Mouse (Mus musculus) midbrain, embryonic 10.5 days (tissue): ENCODE measurements around the gene Znhit3. TPM values are rescaled to one million over a fixed set of nuclear protein-coding genes. Genes with fewer than 3 reads are reported as not detected.
"Not testable (repeated sequence)": the region's sequence is repeated elsewhere in the genome, so short reads cannot be mapped to it uniquely, and the experiment has no call there.

ENCODE experiments used
- DNase-seq: peaks from one replicate; pipeline ENCODE4 v3.0.0-alpha.2; 2017; ENCODE audit warnings: low spot score
- H3K27ac ChIP-seq: fragments of 300-500 bp; sonication (generic); replicated peaks from 2 replicates; pipeline ENCODE4 v1.5.1; 2016; ENCODE audit warnings: mild to moderate bottlenecking
- H3K27me3 ChIP-seq: fragments of 300-500 bp; sonication (generic); 2 replicates; pipeline ENCODE4 v1.6.1; 2016; ENCODE audit warnings: low read depth, mild to moderate bottlenecking; ENCODE audit not compliant: poor library complexity, severe bottlenecking
- H3K36me3 ChIP-seq: fragments of 300-500 bp; sonication (generic); 2 replicates; pipeline ENCODE4 v1.6.1; 2016; ENCODE audit warnings: mild to moderate bottlenecking, moderate library complexity
- H3K4me1 ChIP-seq: fragments of 300-500 bp; sonication (generic); 2 replicates; pipeline ENCODE4 v1.6.1; 2016
- H3K4me3 ChIP-seq: fragments of 300-500 bp; sonication (generic); 2 replicates; pipeline ENCODE4 v1.5.1; 2016; ENCODE audit warnings: mild to moderate bottlenecking, moderate library complexity
- H3K9me3 ChIP-seq: fragments of 300-500 bp; sonication (generic); replicated peaks from 2 replicates; pipeline ENCODE4 v1.6.1; 2016; ENCODE audit warnings: mild to moderate bottlenecking
- WGBS: fragments of 180-500 bp; shearing (Covaris S2); methylation state at CpG from one replicate; pipeline ENCODE4 v1.1.7; 2016; 5-methylcytosine and 5-hydroxymethylcytosine counted together
- polyA plus RNA-seq: library from polyadenylated mRNA; unstranded; fragments of >200 nt; fragmentation: Nextera tagmentation; extraction: Ambion mirVana; gene quantifications from 2 replicates; pipeline ENCODE4 v1.2.1, GENCODE M21; 2016

Znhit3 gene
- polyA plus RNA-seq, 1 experiment from 2014 or later = 91.7 TPM

DNA sequence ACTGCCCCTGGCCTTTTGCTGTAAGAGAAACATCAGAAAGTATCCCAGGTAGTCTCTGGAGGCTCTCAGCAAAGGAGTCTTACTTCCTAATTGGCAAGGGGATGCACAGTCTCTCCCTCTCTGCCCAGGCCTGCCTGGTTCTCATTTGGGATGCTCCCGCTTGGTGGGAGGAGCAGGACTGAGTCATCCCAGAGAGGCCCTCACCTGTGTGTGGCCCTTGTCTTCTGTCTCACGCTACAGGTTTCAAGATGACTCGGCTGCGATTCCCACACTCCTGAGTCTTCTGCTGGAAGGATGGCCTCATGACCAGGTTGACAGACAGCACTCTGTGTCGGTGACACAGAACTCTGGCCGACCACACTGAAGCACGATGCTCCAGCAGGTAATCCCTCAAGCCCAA is 33.8 kb downstream of the Znhit3 start:
- WGBS = 92% methylated on average over 7 of the region's 7 CpGs

DNA sequence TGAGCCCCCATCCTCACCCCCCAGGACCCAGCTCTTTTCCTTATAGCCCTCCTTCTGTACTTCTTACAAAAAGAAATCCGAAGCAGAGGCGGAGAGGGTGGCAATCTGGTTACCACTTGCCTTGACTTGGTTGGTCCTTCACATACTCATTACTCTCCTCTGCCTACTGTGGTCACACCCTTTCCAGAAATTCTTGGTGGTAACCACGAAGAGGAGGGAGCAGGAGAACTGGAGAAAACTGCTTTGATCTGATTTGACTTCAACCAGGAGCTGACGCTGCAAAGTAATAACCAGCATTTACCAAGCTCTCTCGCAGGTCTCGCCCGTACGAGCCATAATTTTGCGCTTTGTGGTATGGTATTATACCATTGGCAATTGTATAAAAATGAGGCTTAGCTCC is 35.2 kb downstream of the Znhit3 start:
- Histone ChIP-seq H3K4me3 (peak overlapping the region; percentile 63), H3K4me1 (peaks cover 24% of the 10 kb centered on the region), H3K27ac (peak overlapping the region; percentile 92), H3K36me3 (peaks cover 63% of the 10 kb centered on the region), H3K9me3 (no peaks in the 10 kb centered on the region), H3K27me3 (no peaks in the 10 kb centered on the region)
- no peak for DNase-seq
- 64% methylated on average over 9 of the region's 9 CpGs for WGBS

More for the DNA sequence above, 33.8 kb downstream of the Znhit3 start:
- no peak overlapping the region for H3K27ac ChIP-seq
- peaks cover 24% of the 10 kb centered on the region for H3K4me1 ChIP-seq
- no peaks in the 10 kb centered on the region for H3K27me3 ChIP-seq
- no peak overlapping the region for H3K4me3 ChIP-seq
- H3K9me3 ChIP-seq = no peaks in the 10 kb centered on the region
- peaks cover 63% of the 10 kb centered on the region for H3K36me3 ChIP-seq
- peak; percentile 8 for DNase-seq

DNA sequence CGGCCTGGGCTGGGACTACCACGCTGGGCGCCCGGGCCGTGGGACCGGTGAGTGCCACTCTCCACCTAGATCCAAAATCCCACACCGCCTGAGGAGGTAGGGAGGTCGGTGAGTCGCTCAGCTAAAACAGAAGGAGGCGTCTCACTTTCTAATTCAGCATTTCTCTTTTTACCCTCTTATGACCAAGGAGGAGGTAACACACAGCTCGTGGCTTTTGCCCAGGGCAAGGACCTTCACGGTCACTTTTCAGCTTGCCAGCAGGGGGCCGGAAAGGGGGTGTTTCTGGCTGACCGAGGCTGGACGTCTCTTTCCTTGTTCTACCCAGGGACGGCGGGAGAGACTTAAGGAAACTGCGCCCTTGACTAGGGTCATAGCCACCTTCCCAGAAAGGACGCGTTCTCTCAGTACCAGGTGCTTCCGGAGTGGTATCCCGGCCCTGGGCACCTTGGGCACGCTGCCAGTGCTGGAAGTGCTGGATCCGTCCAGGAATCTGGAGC is 35.7 kb downstream of the Znhit3 start:
- Histone ChIP-seq H3K27ac (peak overlapping the region; percentile 92), H3K36me3 (peaks cover 58% of the 10 kb centered on the region), H3K4me3 (peak overlapping the region; percentile 63), H3K27me3 (no peaks in the 10 kb centered on the region), H3K9me3 (no peaks in the 10 kb centered on the region), H3K4me1 (peaks cover 24% of the 10 kb centered on the region)
- peak; percentile 81 for DNase-seq
- WGBS = under 1% methylated on average over 24 of the region's 24 CpGs

DNA sequence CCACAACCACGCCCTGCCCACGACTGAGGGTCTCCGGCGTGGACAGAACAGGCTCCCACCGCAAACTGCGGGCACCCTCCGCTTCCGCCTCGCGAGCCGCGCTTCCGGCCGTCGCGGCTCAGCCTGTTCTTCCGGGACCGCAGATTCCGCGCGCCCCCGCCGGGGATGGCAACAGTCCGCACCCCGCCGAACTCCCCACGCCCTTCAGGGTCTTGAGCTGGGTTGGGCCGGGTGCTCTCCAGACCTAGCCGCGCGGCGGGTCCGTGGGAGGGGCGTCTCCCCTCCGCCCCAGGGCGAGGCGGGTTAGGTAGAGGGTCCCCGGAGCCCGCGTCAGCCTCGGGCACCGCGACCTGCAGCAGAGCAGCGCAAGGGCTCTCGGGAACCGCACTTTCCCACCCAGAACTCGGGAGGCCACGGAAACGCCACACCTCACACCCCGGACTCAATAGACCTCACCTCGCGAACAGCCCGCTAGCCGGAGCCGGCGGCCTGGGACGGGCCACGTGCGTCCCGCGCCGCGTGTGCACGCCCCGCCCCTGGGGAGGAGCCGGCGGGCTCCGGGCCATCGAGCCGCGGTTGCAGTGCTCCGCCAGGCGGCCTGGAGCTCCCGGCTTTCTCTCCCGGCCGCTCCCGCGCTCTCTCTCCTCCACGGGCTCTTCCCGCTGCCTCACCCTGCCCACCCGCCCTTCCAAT is 36.2 kb downstream of the Znhit3 start, which contains the start of the genes Myo19 and Pigw:
Gene Myo19, plus strand, starts transcription at position 377 of the 693 bp plus-strand sequence.
Gene Pigw, minus strand, starts transcription at position 514 of the 693 bp plus-strand sequence.
- Histone ChIP-seq H3K9me3 (no peaks in the 10 kb centered on the region), H3K36me3 (peaks cover 52% of the 10 kb centered on the region)
- WGBS = under 1% methylated on average over 81 of the region's 81 CpGs

DNA sequence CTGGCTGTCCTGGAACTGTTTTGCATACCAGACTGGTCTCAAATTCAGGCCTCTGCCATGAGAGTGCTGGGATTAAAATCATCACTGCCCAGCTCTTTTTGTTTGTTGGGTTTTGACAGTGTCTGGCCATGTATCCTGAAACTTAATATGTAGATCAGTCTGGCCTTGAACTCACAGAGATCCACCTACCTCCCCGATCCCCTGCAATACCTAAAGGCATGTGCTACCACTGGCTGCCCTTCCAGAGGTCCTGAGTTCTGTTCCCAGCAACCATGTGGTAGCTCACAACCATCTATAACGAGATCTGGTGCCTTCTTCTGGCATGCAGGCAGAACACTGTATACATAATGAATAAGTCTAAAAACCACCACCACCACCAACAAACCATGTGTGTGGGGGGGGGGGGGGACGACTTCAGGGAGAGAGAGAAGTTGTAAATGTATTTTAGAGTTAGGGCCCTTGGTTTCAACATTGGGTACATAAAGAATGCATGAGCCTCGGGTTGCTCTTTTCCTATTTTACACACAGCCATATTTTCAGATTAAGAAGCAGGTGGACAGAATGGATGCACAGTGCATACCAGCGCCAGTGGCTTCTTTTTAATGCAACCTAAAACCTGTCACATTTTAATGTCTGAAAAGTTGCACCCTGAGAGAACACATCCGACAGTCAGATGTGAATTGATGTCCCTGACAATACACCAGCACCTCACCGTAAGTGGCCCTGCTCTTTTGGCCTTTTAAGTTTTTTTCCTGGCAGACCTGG is 37.0 kb downstream of the Znhit3 start:
- Histone ChIP-seq H3K36me3 (peaks cover 45% of the 10 kb centered on the region), H3K9me3 (no peaks in the 10 kb centered on the region), H3K4me3 (peak overlapping the region; percentile 63), H3K27ac (peak overlapping the region; percentile 92), H3K27me3 (no peaks in the 10 kb centered on the region), H3K4me1 (peaks cover 24% of the 10 kb centered on the region)
- 29% methylated on average over 7 of the region's 7 CpGs for WGBS
- DNase-seq = no peak

More for the DNA sequence above, 36.2 kb downstream of the Znhit3 start, which contains the start of the genes Myo19 and Pigw:
- DNase-seq = peak; percentile 64
- peak within 1 kb of the TSS; percentile 92 for H3K27ac ChIP-seq
- H3K4me3 ChIP-seq = peak within 1 kb of the TSS; percentile 63
- no peaks in the 10 kb centered on the region for H3K27me3 ChIP-seq
- H3K4me1 ChIP-seq = peaks cover 24% of the 10 kb centered on the region

DNA sequence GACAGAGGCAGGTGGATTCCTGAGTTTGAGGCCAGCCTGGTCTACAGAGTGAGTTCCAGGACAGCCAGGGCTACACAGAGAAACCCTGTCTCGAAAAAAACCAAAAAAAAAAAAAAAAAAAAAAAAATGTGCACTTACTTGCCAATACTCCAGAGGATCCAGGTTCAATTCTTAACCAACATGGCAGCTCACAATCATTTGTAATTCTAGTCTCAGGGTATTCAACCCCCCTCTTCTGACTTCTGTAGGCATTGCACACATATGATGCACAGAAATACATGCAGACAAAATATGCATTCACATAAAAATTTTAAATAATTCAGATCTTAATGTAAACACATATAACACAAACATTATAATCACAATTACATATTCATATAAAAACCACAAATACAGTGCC is 40.1 kb downstream of the Znhit3 start:
- peaks cover 27% of the 10 kb centered on the region for H3K4me1 ChIP-seq
- 75% methylated on average over 1 of the region's 1 CpGs for WGBS
- H3K27me3 ChIP-seq = not testable (repeated sequence)

DNA sequence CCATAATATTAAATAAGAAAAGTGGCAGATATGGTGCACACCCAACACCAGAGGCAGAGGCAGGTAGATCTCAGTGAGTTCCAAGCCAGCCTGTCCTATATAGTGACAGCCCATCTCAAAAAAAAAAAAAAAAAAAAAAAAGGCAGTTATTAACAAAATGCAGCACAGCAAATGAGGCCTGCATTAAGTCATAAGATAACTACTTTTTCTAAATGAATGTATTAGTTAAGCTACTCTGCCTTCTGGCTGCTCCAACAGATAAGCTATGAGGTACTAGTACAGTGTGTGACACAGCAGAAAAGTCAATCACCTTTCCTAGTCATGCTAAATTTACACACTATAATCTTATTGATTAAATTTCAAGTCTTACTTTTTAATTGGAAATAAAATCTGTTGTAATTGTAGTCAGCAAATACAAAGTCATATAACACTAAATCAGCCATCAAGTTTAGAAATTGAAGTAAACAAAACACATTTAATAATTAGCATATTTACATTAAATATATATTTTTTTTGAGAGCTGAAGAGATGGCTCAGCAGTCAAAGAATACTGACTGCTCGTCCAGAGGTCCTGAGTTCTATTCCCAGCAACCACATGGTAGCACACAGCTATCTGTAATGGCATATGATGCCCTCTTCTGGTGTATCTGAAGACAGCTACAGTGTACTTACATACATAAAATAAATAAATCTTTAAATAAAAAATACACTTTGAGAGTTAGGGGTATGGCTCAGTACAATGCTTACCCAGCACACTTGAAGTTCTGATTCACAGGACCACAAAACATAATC is 42.9 kb downstream of the Znhit3 start:
- H3K4me3 ChIP-seq = no peak overlapping the region
- WGBS = 76% methylated on average over 1 of the region's 1 CpGs
- H3K36me3 ChIP-seq = peaks cover 22% of the 10 kb centered on the region
- no peaks in the 10 kb centered on the region for H3K9me3 ChIP-seq
- H3K27ac ChIP-seq = no peak overlapping the region
- H3K27me3 ChIP-seq = no peaks in the 10 kb centered on the region
- H3K4me1 ChIP-seq = peaks cover 23% of the 10 kb centered on the region
- no peak for DNase-seq

More for the DNA sequence above, 40.1 kb downstream of the Znhit3 start:
- not testable (repeated sequence) for DNase-seq, H3K9me3 ChIP-seq, H3K4me3 ChIP-seq, H3K27ac ChIP-seq
- peaks cover 22% of the 10 kb centered on the region for H3K36me3 ChIP-seq

DNA sequence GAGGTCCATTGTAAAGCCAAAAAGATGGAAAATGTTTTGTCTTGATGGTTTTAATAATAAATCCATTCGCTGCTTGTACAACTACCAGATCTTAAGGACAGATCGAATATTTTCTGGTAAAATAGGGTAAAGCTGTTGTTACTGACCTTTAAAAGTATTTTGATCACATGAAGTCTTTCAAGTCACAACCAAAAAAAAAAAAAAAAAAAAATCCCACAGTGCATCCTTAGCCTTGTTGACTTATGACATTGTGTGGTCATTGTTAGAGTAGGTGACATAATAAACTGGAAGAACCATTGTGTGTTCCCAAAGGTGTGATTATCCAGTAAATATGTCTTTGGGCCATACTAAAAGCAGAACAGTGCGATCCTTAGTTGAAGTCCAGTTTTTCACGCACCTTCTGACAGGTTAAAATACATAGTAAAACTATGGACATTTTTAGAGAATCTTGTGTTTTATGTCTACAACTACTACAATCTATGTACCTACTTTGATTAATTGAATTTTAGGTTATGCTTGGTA is 44.6 kb downstream of the Znhit3 start:
- H3K27me3 ChIP-seq = no peaks in the 10 kb centered on the region
- no peaks in the 10 kb centered on the region for H3K9me3 ChIP-seq
- H3K27ac ChIP-seq = peak overlapping the region; percentile 98
- peaks cover 39% of the 10 kb centered on the region for H3K4me1 ChIP-seq
- peaks cover 6% of the 10 kb centered on the region for H3K36me3 ChIP-seq
- DNase-seq = no peak
- peak overlapping the region; percentile 98 for H3K4me3 ChIP-seq
- 86% methylated on average over 4 of the region's 4 CpGs for WGBS

DNA sequence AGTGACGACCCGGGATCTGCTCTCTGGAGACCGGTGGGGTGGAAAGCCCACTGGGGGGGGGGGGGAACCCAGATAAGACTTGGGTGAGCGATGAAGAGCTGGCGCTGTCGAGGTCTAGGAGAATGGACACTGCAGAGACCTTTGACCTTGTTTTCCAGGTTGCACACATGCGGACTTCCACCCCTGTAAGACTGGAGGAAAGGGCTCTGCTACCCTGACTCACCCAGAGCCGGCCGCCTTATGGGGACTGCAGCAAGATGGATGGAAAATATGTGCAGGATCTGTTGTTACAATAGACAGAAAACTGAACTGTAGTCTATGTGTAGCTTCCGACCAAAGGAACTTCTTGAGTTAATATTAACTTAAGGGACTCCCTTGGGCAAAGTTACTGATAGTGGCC is 45.1 kb downstream of the Znhit3 start:
- H3K27ac ChIP-seq = peak overlapping the region; percentile 98
- no peak for DNase-seq
- peaks cover under 1% of the 10 kb centered on the region; the same call in 1 of the 2 replicates for H3K36me3 ChIP-seq
- H3K27me3 ChIP-seq = no peaks in the 10 kb centered on the region
- H3K4me1 ChIP-seq = peaks cover 40% of the 10 kb centered on the region
- H3K9me3 ChIP-seq = no peaks in the 10 kb centered on the region
- WGBS = 1% methylated on average over 10 of the region's 10 CpGs
- peak overlapping the region; percentile 98 for H3K4me3 ChIP-seq

DNA sequence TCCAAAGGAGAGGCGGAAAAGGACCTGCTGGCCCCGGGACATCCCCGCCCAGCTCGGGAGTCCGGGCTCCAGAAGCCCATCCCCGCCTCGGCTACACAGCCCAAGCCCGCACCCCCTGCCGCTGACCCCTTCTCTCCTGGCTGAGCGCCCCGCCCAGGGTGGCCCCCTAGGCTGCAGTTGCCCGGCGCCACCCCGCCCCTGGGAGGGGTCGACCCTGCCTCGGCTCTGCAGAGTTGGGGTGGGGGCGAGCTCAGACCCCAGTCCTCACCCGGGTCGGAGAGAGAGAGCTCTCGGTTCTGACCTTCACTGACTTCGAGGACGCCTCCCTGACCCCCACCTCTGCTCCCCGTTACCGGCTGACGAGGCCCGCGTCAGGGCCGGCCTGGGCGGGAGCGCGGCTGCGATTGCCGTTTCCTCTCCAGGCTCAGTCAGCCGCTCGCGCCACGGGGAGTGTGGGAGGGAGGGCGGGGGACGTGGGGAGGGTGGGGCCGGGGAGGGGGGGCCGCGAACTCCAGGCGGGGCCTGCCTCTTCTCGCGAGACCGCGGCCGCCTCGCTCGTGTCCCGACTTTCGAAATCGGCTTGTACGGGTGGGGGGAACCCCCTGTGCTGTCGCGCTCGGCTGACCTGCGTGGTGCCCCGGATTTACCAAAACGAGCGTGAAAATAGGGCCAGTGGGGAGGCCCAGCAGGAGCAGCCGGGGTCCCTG is 45.7 kb downstream of the Znhit3 start, which contains the start of gene Ggnbp2:
Gene Ggnbp2, minus strand, starts transcription at position 481 of the 707 bp plus-strand sequence.
- under 1% methylated on average over 58 of the region's 62 CpGs for WGBS
- DNase-seq = peak; percentile 91

DNA sequence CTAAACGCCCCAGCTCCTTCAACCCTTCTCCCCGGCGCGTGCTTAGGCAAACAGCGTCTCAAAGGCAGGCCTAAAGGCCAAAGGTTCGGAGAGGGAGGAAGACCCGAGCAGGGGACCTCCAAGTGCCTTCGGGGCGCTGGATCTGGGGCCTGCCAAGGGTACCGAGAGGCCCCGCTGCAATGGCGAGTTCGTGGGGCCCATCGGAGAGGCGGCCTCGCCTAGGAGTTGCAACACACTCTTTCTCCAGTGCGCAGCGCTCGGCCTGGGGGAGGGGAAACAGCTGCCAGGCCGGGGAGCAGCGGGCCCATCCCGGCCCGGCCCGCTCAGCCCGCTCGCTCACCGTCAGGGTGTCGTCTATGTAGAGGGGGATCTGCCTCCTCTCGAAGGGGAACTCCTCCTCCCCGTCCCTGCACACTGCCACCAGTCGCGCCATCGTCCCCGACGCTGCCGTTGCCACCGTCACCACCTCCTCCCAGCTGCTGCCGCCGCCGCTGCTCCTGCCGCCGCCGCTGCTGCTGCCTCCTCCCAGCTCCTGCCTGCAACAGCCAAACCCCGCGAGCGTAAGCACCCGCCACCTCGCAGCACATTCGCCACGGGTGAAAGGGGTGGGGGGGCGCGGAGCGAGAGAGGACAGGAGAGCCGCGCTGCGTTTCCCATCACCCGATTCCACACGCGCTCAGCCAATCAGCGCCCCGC is 46.5 kb downstream of the Znhit3 start:
- WGBS = under 1% methylated on average over 59 of the region's 61 CpGs
- peak overlapping the region; percentile 98 for H3K4me3 ChIP-seq
- no peaks in the 10 kb centered on the region for H3K27me3 ChIP-seq
- peaks cover 4% of the 10 kb centered on the region; the same call in 1 of the 2 replicates for H3K36me3 ChIP-seq
- H3K27ac ChIP-seq = peak overlapping the region; percentile 98
- peaks cover 40% of the 10 kb centered on the region for H3K4me1 ChIP-seq
- DNase-seq = peak; percentile 98
- H3K9me3 ChIP-seq = no peaks in the 10 kb centered on the region

More for the DNA sequence above, 45.7 kb downstream of the Znhit3 start, which contains the start of gene Ggnbp2:
- Histone ChIP-seq H3K4me3 (peak within 1 kb of the TSS; percentile 98), H3K36me3 (peaks cover 3% of the 10 kb centered on the region; the same call in 1 of the 2 replicates), H3K4me1 (peaks cover 40% of the 10 kb centered on the region), H3K27me3 (no peaks in the 10 kb centered on the region), H3K27ac (peak within 1 kb of the TSS; percentile 98), H3K9me3 (no peaks in the 10 kb centered on the region)
